Mouse (Mus musculus) heart, embryonic 11.5 days (tissue): ENCODE data around the gene Mettl26. TPM values are rescaled to one million over a fixed set of nuclear protein-coding genes. Genes with fewer than 3 reads are reported as not detected.
A peak's percentile ranks its signal among the peaks of the same experiment; 100 is the strongest.
"Not testable (repeated sequence)": the region's sequence is repeated elsewhere in the genome, so short reads cannot be mapped to it uniquely, and the experiment has no call there.

Source experiments
- ATAC-seq: fragments of 200-750 bp; cut with Nextera tagmentation; replicated peaks from 2 replicates; pipeline ENCODE4 v1.8.0; 2017; ENCODE audit warnings: moderate library complexity; ENCODE audit not compliant: insufficient number of reproducible peaks, low FRiP score, low TSS enrichment
- H3K27ac ChIP-seq: fragments of 300-500 bp; sonication (generic); 2 replicates; pipeline ENCODE4 v1.5.1; 2014; ENCODE audit warnings: mild to moderate bottlenecking, low read depth, low read length
- H3K27me3 ChIP-seq: fragments of 300-500 bp; sonication (generic); 2 replicates; pipeline ENCODE4 v1.6.1; 2014; ENCODE audit warnings: mild to moderate bottlenecking, low read length, mixed read lengths; ENCODE audit not compliant: control insufficient read depth, insufficient read depth
- H3K36me3 ChIP-seq: fragments of 300-500 bp; sonication (generic); 2 replicates; pipeline ENCODE4 v1.6.1; 2014; ENCODE audit warnings: mild to moderate bottlenecking, low read length, moderate library complexity, mixed read lengths; ENCODE audit not compliant: control insufficient read depth, insufficient read depth
- H3K4me1 ChIP-seq: fragments of 300-500 bp; sonication (generic); 2 replicates; pipeline ENCODE4 v1.6.1; 2014; ENCODE audit warnings: low read length; ENCODE audit not compliant: control insufficient read depth, insufficient read depth
- H3K4me2 ChIP-seq: fragments of 300-500 bp; sonication (generic); 2 replicates; pipeline ENCODE4 v1.6.1; 2014; ENCODE audit warnings: mild to moderate bottlenecking, moderate library complexity
- H3K4me3 ChIP-seq: fragments of 300-500 bp; sonication (generic); 2 replicates; pipeline ENCODE4 v1.5.1; 2014; ENCODE audit warnings: low read depth, low read length
- H3K9ac ChIP-seq: fragments of 300-500 bp; sonication (generic); 2 replicates; pipeline ENCODE4 v1.6.1; 2014; ENCODE audit warnings: mild to moderate bottlenecking, low read depth, low read length, moderate library complexity
- H3K9me3 ChIP-seq: fragments of 300-500 bp; sonication (generic); replicated peaks from 2 replicates; pipeline ENCODE4 v1.6.1; 2016; ENCODE audit warnings: low read length; ENCODE audit not compliant: control insufficient read depth
- WGBS: fragments of 180-500 bp; shearing (Covaris S2); extraction: QIAGEN DNeasy Blood & Tissue Kit; methylation state at CpG from one replicate; pipeline ENCODE4 v1.1.7; 2014; ENCODE audit not compliant: insufficient replicate concordance; 5-methylcytosine and 5-hydroxymethylcytosine counted together
- polyA plus RNA-seq: library from polyadenylated mRNA; unstranded; fragments of >200 nt; fragmentation: Nextera tagmentation; extraction: Ambion mirVana; gene quantifications from 2 replicates; pipeline ENCODE4 v1.2.1, GENCODE M21; 2014

Gene Mettl26
- polyA plus RNA-seq, 1 experiment from 2014 or later, result 46.0 TPM

DNA sequence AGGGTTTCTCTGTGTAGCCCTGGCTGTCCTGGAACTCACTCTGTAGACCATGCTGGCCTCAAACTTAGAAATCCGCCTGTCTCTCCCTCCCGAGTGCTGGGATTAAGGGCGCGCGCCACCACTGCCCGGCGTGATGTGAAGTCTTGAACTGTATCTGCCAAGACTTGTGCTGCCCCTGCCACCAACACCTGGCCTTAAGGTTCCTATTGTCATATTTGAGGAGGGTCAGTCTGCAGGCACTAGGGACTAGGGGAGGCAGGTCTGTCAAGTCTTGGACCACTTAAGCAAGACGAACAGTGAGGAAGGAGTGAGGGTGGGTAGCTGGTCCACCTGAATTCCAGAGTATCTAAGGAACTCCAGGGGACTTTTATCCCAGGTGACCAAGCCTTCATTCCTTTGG is 5.4 kb upstream of the Mettl26 start:
- no peak for ATAC-seq
- WGBS, result 85% methylated on average over 8 of the region's 8 CpGs
- Histone ChIP-seq H3K36me3 (no peaks in the 10 kb centered on the region), H3K9me3 (no peaks in the 10 kb centered on the region), H3K27ac (no peak overlapping the region), H3K27me3 (no peaks in the 10 kb centered on the region), H3K4me3 (no peak overlapping the region), H3K4me1 (peaks cover 13% of the 10 kb centered on the region), H3K4me2 (no peak overlapping the region), H3K9ac (no peak overlapping the region)

DNA sequence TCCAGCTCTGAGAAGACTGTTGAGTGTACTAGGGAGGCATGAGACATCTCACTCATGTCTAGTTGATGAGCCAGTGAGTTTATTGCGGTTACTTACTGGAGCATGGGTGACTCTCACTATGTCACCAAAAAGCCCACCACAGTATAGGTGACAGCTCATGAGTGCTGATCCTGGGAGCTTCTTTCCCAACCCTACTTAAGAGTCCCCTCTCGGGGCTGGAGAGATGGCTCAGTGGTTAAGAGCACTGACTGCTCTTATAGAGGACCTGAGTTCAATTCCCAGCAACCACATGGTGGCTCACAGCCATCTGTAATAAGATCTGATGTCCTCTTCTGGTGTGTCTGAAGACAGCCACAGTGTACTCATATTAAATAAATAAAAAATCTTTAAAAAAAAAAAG is 4.9 kb upstream of the Mettl26 start:
- 76% methylated on average over 2 of the region's 2 CpGs for WGBS
- H3K4me1 ChIP-seq, result peaks cover 13% of the 10 kb centered on the region

DNA sequence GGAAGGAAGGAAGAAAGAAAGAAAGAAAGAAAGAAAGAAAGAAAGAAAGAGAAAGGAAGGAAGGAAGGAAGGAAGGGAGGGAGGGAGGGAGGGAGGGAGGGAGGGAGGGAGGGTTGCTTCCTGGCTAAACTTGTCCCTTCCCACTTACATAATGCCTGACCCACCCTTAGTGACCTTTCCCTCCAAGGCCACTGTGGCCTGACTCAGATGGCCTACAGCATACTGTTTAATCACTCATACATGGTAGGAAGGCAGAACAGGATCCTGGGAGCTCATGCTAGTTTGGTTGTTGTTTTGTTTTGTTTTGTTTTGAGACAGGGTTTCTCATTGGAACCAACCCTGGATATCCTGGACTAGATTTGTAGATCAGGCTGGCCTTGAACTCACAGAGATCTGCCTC is 3.3 kb upstream of the Mettl26 start:
- H3K4me1 ChIP-seq, result peaks cover 19% of the 10 kb centered on the region
- H3K36me3 ChIP-seq, H3K4me2 ChIP-seq, H3K4me3 ChIP-seq, H3K27me3 ChIP-seq, ATAC-seq, H3K9me3 ChIP-seq, H3K9ac ChIP-seq, H3K27ac ChIP-seq: not testable (repeated sequence)

More for the DNA sequence above, 4.9 kb upstream of the Mettl26 start:
- Histone ChIP-seq H3K4me2 (no peak overlapping the region), H3K27me3 (no peaks in the 10 kb centered on the region), H3K4me3 (no peak overlapping the region), H3K36me3 (no peaks in the 10 kb centered on the region), H3K27ac (no peak overlapping the region), H3K9ac (no peak overlapping the region), H3K9me3 (no peaks in the 10 kb centered on the region)
- no peak for ATAC-seq

DNA sequence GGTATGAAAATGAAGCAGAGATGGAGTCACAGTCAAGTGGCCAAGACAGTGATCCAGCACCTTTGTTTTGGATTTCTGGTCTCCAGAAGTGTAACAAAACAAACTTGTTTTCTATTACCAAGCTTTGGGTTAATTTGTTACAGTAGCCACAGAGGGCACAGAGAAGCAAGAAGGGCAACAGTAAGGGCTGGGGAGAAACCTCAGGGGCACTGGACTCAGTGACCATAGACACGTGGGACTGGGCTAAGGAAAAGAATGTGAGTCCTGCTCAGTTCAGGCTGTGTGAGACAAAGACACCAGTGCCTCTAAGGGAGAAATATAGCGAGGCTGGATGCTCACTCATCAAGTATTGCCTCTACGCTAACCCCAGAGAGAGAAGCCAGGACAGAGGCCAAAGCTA is 2.2 kb upstream of the Mettl26 start:
- H3K9me3 ChIP-seq, result no peaks in the 10 kb centered on the region
- H3K9ac ChIP-seq, result no peak overlapping the region
- H3K4me1 ChIP-seq, result peaks cover 20% of the 10 kb centered on the region
- WGBS, result 75% methylated on average over 3 of the region's 3 CpGs
- H3K36me3 ChIP-seq, result peaks cover under 1% of the 10 kb centered on the region; the same call in 1 of the 2 replicates
- no peaks in the 10 kb centered on the region for H3K27me3 ChIP-seq
- no peak for ATAC-seq
- no peak overlapping the region for H3K27ac ChIP-seq
- no peak overlapping the region for H3K4me2 ChIP-seq
- H3K4me3 ChIP-seq, result no peak overlapping the region

DNA sequence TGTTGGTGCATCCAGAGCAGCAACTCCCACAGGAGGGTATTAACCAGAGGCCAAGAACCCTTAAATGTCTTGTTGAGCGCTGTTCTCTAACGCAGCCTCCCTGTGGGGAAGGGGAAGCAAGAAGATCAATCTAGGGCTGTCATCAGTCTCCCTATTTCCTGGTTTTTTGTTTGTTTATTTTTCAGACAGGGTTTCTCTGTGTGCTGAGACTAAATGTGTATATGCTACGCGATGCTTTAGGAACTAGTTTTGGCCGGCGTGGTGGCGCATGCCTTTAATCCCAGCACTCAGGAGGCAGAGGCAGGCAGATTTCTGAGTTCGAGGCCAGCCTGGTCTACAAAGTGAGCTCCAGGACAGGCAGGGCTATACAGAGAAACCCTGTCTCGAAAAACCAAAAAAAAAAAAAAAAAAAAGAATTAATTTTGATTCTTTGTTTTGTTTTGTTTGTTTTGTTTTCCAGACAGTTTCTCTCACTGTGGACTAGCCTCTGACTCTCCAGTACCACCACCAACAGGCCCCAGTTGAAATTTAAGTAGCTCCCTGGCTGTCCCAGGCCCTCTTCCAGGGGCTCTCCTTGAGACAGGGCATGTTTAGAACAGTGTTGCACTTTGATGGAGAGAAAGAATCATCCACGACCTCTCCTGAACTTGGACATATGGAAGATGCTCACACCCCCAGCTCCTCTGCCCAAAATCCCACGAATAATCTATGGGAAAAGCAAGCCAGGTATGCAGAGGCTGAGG is 1.3 kb upstream of the Mettl26 start:
- ATAC-seq, result no peak
- H3K27ac ChIP-seq, result peak overlapping the region; percentile 89; the same call in 1 of the 2 replicates
- 73% methylated on average over 11 of the region's 11 CpGs for WGBS
- H3K4me2 ChIP-seq, result peak overlapping the region; percentile 96
- peaks cover 2% of the 10 kb centered on the region; the same call in 1 of the 2 replicates for H3K36me3 ChIP-seq
- no peak overlapping the region for H3K9ac ChIP-seq
- no peak overlapping the region; the same call in 1 of the 2 replicates for H3K4me3 ChIP-seq
- no peaks in the 10 kb centered on the region for H3K9me3 ChIP-seq
- peaks cover 20% of the 10 kb centered on the region for H3K4me1 ChIP-seq
- H3K27me3 ChIP-seq, result no peaks in the 10 kb centered on the region

DNA sequence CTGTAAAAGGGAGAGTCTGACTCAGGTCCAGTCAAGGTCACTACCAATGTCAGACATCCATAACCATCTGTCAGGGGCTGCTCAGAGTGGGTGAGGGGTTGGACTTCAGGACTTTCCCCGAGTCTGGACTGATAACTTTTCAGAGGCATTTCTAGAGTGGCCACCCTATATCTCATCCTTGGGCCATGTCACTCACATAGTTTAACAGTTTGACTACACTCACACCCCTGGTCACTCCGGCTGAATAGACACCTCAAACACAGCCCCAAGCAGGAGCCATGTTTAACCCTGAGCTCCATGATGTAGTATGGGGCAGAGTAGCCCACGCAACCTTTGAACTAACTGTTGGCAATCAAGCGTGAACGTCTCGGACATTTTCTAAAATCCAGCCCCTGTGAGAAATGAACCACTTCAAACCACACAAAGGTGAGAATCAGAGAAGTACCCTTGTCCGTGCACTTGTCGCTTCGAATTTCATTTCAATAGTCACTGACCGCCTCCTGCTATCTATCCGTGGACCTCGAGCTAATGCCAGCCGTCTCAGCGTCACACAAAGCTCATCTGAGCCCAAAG is 640 bp upstream of the Mettl26 start:
- peak overlapping the region; percentile 80 for H3K9ac ChIP-seq
- peak overlapping the region; percentile 89 for H3K27ac ChIP-seq
- peak overlapping the region; percentile 96 for H3K4me2 ChIP-seq
- peaks cover 20% of the 10 kb centered on the region for H3K4me1 ChIP-seq
- H3K36me3 ChIP-seq, result peaks cover 4% of the 10 kb centered on the region; the same call in 1 of the 2 replicates
- no peaks in the 10 kb centered on the region for H3K27me3 ChIP-seq
- no peak; the same call in 1 of the 2 replicates for ATAC-seq
- peak overlapping the region; percentile 85 for H3K4me3 ChIP-seq
- WGBS, result 6% methylated on average over 14 of the region's 14 CpGs
- H3K9me3 ChIP-seq, result no peaks in the 10 kb centered on the region

DNA sequence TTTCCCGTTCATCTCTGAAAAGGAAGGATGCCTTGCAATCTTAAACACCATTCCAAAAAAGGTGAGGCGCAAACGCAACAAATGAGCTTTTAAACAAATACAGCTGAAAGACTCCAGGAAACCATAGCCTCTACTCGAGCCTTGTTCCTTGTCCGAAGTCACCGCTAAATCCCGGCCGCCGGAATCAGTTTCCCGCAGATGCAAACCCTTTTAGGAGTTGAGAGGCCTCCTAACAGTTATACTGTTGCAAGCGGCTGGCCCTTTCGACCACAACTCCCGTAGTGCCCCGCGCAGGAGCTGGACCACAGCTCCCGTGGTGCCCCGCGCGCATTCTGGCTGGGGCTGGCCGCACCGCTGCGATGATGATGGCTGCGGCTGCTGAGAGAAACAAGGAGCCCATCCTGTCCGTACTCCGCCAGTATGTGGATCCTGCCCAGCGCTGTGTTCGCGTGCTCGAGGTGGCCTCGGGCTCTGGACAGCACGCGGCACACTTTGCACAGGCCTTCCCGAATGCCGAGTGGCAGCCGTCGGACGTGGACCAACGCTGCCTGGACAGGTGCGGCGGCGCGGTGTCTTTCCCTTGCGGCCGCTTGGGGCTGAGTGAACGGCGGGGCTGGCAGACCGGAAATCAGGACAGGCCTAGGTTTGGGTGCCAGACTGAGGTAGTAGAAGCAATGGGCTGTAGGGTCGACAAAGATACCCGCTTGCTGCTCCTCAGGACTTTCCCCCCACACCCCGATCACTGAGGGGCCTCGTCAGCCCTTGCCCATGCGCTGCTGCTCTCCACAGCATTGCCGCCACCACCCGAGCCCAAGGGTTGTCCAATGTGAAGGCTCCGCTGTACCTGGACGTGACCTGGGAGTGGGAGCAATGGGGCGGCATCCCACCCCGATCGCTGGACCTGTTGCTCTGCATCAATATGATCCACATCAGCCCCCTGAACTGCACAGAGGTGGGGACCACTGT is 580 bp downstream of the Mettl26 start:
- peaks cover 20% of the 10 kb centered on the region for H3K4me1 ChIP-seq
- peak overlapping the region; percentile 80 for H3K9ac ChIP-seq
- WGBS, result 1% methylated on average over 59 of the region's 59 CpGs
- peaks cover 4% of the 10 kb centered on the region; the same call in 1 of the 2 replicates for H3K36me3 ChIP-seq
- peak overlapping the region; percentile 89 for H3K27ac ChIP-seq
- no peaks in the 10 kb centered on the region for H3K27me3 ChIP-seq
- peak overlapping the region; percentile 96 for H3K4me2 ChIP-seq
- ATAC-seq, result peak; percentile 80
- peak overlapping the region; percentile 85 for H3K4me3 ChIP-seq
- no peaks in the 10 kb centered on the region for H3K9me3 ChIP-seq

DNA sequence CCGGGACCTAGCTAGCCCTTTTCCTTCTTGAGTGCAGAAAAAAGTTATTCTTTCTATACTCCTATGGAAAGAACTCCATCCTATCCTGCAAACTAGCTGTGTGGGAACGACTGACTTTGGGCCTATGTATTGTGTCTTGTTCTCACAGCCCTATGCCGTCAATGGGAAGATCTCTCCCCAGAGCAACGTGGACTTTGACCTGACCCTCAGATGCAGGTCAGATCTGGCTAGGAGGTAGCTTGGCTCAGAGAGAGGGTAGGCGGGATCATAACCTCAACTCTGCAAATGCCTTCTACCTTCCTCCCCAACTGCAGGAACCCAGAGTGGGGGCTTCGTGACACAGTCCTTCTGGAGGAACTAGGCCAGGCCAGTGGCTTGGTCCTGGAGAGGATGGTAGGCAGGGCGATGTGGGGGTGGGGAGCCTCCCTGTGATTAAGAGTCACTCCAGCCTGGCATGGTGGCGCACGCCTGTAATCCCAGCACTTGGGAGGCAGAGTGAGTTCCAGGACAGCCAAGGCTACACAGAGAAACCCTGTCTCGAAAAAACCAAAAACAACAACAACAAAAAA is 1.6 kb downstream of the Mettl26 start:
- H3K36me3 ChIP-seq, result peaks cover 4% of the 10 kb centered on the region; the same call in 1 of the 2 replicates
- whole genome bisulfite sequencing, result 64% methylated on average over 10 of the region's 10 CpGs
- H3K4me2 ChIP-seq, result peak overlapping the region; percentile 96
- H3K4me3 ChIP-seq, result peak overlapping the region; percentile 85
- no peaks in the 10 kb centered on the region for H3K27me3 ChIP-seq
- H3K9me3 ChIP-seq, result no peaks in the 10 kb centered on the region
- no peak overlapping the region for H3K27ac ChIP-seq
- ATAC-seq, result no peak
- peaks cover 27% of the 10 kb centered on the region for H3K4me1 ChIP-seq
- peak overlapping the region; percentile 80 for H3K9ac ChIP-seq
